Mouse (Mus musculus): Measurements from ENCODE around the gene Zfp408. TPM values are rescaled to one million over a fixed set of nuclear protein-coding genes. Genes with fewer than 3 reads are reported as not detected.
A peak's percentile ranks its signal among the peaks of the same experiment; 100 is the strongest.

Zfp408 gene
- polyA plus RNA-seq, 1 experiment from 2014 or later = 4.2 TPM

DNA sequence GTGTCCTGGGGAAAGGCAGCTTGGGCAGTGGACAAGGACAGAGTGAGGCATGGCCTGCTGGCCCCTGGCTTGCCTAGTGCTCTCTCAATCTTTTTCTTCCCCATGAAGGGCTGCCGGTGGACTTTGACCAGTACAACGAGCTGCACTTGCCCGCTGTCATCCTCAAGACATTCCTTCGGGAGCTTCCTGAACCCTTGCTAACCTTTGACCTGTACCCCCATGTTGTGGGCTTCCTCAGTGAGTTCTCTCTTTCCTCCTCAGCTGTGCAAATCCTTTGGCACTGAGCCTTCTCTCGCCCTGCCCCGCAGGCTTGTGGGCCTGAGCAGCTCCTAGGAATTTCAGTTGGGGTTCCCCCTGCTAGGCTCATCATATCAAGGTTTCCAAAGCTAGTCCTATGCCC, 20.4 kb upstream of the Zfp408 start:
- 79% methylated on average over 6 of the region's 6 CpGs for WGBS
- H3K4me2 ChIP-seq (replicated peaks; ENCODE audit: low read depth) = no peak overlapping the region
- no peak overlapping the region for H3K9ac ChIP-seq (ENCODE audit: low read length)
- ATAC-seq (ENCODE audit: low FRiP score, low TSS enrichment) (no peak), DNase-seq (ENCODE audit: low spot score) (no peak)
- no peaks in the 10 kb centered on the region for H3K4me1 ChIP-seq (replicated peaks; ENCODE audit: control insufficient read depth, insufficient read depth)
- no peak overlapping the region for H3K27ac ChIP-seq (replicated peaks)
- no peaks in the 10 kb centered on the region for H3K9me3 ChIP-seq (ENCODE audit: control insufficient read depth, low read length)
- no peak for TF ChIP-seq CTCF (IDR thresholded peaks at IDR 0.05; ENCODE audit: low read depth)
- TF ChIP-seq EP300 (optimal IDR thresholded peaks at IDR 0.05) = no peak
- no peaks in the 10 kb centered on the region for H3K27me3 ChIP-seq (ENCODE audit: control insufficient read depth, insufficient read depth, low read length)
- H3K36me3 ChIP-seq (ENCODE audit: control insufficient read depth, insufficient read depth, low read length) = peaks cover 41% of the 10 kb centered on the region
- no peak overlapping the region for H3K4me3 ChIP-seq (ENCODE audit: low read depth, low read length)

DNA sequence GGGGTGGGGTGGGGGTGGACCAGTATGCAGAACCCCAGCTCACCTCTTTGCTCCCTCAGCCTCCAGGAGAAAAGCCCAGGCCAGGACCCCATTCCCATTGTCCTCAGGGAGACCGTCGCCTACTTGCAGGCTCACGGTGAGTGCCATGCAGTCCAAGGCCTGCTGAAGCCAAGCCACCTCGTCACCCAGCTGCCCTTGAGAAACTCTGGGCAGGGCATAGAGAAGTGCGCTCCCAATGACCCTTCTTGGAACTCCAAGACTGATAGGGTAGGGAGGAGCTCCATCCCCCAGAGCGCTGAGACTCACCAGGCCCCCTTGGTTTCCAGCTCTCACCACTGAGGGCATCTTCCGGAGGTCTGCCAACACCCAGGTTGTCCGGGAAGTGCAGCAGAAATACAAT, 19.7 kb upstream of the Zfp408 start:
- no peak overlapping the region for H3K27ac ChIP-seq (replicated peaks)
- H3K27me3 ChIP-seq (ENCODE audit: control insufficient read depth, insufficient read depth, low read length) = no peaks in the 10 kb centered on the region
- H3K4me3 ChIP-seq (ENCODE audit: low read depth, low read length) = no peak overlapping the region
- H3K36me3 ChIP-seq (ENCODE audit: control insufficient read depth, insufficient read depth, low read length) = peaks cover 42% of the 10 kb centered on the region
- no peak for ATAC-seq (ENCODE audit: low FRiP score, low TSS enrichment)
- H3K9ac ChIP-seq (ENCODE audit: low read length) = no peak overlapping the region
- no peaks in the 10 kb centered on the region for H3K9me3 ChIP-seq (ENCODE audit: control insufficient read depth, low read length)
- WGBS = 92% methylated on average over 8 of the region's 8 CpGs
- no peaks in the 10 kb centered on the region for H3K4me1 ChIP-seq (replicated peaks; ENCODE audit: control insufficient read depth, insufficient read depth)
- DNase-seq (ENCODE audit: low spot score) = no peak
- H3K4me2 ChIP-seq (replicated peaks; ENCODE audit: low read depth) = no peak overlapping the region
- TF ChIP-seq CTCF (IDR thresholded peaks at IDR 0.05; ENCODE audit: low read depth) = no peak
- no peak for TF ChIP-seq EP300 (optimal IDR thresholded peaks at IDR 0.05)

DNA sequence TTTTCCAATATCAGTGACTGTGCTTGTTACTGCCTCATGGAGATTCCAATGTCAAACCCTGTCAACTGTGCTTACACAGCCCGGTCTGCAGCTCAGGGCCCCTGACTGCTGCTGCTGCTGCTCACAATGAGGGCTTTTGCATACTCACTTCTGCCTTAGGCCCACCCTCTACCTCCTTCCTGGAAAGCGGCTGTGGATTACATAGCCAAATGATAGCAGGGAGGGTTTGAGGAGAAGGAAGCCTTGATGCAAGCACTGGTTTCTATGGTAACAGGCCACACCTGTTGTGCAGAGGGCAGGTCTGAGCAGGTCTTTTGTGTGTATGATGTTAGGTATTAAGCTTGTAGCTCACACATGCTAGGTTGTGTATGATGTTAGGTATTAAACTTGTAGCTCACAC, 18.2 kb upstream of the Zfp408 start:
- H3K4me2 ChIP-seq (replicated peaks; ENCODE audit: low read depth) = no peak overlapping the region
- no peak overlapping the region for H3K4me3 ChIP-seq (ENCODE audit: low read depth, low read length)
- no peak overlapping the region for H3K27ac ChIP-seq (replicated peaks)
- peak; percentile 54 for DNase-seq (ENCODE audit: low spot score)
- no peak overlapping the region for H3K9ac ChIP-seq (ENCODE audit: low read length)
- H3K36me3 ChIP-seq (ENCODE audit: control insufficient read depth, insufficient read depth, low read length) = peaks cover 53% of the 10 kb centered on the region
- no peaks in the 10 kb centered on the region for H3K4me1 ChIP-seq (replicated peaks; ENCODE audit: control insufficient read depth, insufficient read depth)
- H3K9me3 ChIP-seq (ENCODE audit: control insufficient read depth, low read length) = no peaks in the 10 kb centered on the region
- no peak for TF ChIP-seq CTCF (IDR thresholded peaks at IDR 0.05; ENCODE audit: low read depth)
- WGBS = 54% methylated on average over 2 of the region's 2 CpGs
- ATAC-seq (ENCODE audit: low FRiP score, low TSS enrichment) = peak; percentile 48
- H3K27me3 ChIP-seq (ENCODE audit: control insufficient read depth, insufficient read depth, low read length) = no peaks in the 10 kb centered on the region

DNA sequence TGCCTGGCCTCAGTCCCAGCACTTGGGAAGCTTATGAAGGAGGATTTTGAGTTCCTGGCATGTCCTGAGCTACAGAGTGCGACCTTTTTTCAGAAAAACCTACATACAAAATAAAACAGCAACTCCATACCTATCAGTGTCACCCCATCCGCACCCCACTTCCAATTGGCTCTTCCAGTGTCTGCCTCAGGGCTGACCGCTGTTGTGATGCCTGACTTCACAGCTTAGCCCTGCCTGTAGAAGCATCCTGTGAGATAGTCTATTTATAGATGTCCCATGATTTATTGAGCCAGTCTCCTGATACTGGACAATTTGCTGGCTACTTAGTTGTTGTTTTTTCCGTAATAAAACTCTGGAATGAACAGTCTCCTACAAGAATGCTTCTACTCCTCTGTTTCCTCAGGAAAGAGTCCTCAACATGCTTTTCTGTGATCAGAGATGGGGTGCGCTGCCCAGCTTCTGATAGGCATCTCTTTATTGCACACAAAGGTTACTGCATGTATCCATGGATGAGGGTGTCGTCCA, 16.9 kb upstream of the Zfp408 start:
- WGBS = 90% methylated on average over 6 of the region's 6 CpGs
- Histone ChIP-seq H3K27ac (replicated peaks) (no peak overlapping the region), H3K36me3 (ENCODE audit: control insufficient read depth, insufficient read depth, low read length) (peaks cover 51% of the 10 kb centered on the region)

DNA sequence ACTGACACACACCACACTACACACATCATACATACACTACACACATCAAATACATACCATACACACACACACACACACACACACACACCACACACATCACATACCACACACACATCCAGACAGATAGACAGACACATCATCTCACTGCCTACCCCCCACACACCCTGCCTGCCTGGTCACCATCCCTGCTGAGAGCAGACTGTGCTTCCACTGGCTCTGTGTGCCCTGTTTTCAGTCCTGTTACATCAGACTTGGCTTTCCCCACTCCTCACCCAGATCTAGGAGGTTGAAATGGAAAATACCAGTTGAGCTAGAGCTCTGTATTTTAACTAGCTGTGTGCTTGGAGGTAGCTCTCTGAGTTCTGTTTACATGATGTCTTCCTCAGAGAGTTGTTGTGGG, 15.2 kb upstream of the Zfp408 start:
- Histone ChIP-seq H3K4me2 (replicated peaks; ENCODE audit: low read depth) (no peak overlapping the region), H3K36me3 (ENCODE audit: control insufficient read depth, insufficient read depth, low read length) (peaks cover 42% of the 10 kb centered on the region), H3K27me3 (ENCODE audit: control insufficient read depth, insufficient read depth, low read length) (no peaks in the 10 kb centered on the region), H3K4me1 (replicated peaks; ENCODE audit: control insufficient read depth, insufficient read depth) (no peaks in the 10 kb centered on the region), H3K27ac (replicated peaks) (no peak overlapping the region), H3K4me3 (ENCODE audit: low read depth, low read length) (no peak overlapping the region), H3K9me3 (ENCODE audit: control insufficient read depth, low read length) (no peaks in the 10 kb centered on the region), H3K9ac (ENCODE audit: low read length) (no peak overlapping the region)
- no peak for ATAC-seq (ENCODE audit: low FRiP score, low TSS enrichment)
- no peak for DNase-seq (ENCODE audit: low spot score)
- TF ChIP-seq EP300 (optimal IDR thresholded peaks at IDR 0.05) = no peak
- no peak for TF ChIP-seq CTCF (IDR thresholded peaks at IDR 0.05; ENCODE audit: low read depth)

More for the DNA sequence above, 16.9 kb upstream of the Zfp408 start:
- DNase-seq (ENCODE audit: low spot score) (no peak), ATAC-seq (ENCODE audit: low FRiP score, low TSS enrichment) (no peak)
- Histone ChIP-seq H3K27me3 (ENCODE audit: control insufficient read depth, insufficient read depth, low read length) (no peaks in the 10 kb centered on the region), H3K4me1 (replicated peaks; ENCODE audit: control insufficient read depth, insufficient read depth) (no peaks in the 10 kb centered on the region), H3K4me3 (ENCODE audit: low read depth, low read length) (no peak overlapping the region), H3K9me3 (ENCODE audit: control insufficient read depth, low read length) (no peaks in the 10 kb centered on the region), H3K4me2 (replicated peaks; ENCODE audit: low read depth) (no peak overlapping the region), H3K9ac (ENCODE audit: low read length) (no peak overlapping the region)
- TF ChIP-seq CTCF (IDR thresholded peaks at IDR 0.05; ENCODE audit: low read depth) (no peak), EP300 (optimal IDR thresholded peaks at IDR 0.05) (no peak)

DNA sequence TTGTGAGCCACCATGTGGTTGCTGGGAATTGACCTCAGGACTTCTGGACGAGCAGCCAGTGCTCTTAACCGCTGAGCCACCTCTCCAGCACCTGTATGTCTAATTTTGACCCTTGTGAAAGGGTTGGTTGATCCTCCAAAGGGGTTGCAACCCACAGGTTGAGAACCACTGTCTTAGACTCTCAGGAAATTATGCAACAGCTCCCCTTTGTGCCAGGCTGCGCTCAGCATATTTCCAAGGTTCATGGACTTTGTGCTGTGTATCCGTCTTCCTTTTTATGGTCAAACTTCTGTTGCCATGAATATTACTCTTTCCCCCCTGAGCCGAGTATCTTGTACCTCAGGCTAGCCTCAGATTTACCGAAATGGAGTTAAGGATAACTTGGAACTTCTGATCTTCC, 11.4 kb upstream of the Zfp408 start:
- TF ChIP-seq CTCF (IDR thresholded peaks at IDR 0.05; ENCODE audit: low read depth) = no peak
- TF ChIP-seq EP300 (optimal IDR thresholded peaks at IDR 0.05) = no peak
- Histone ChIP-seq H3K9ac (ENCODE audit: low read length) (no peak overlapping the region), H3K27me3 (ENCODE audit: control insufficient read depth, insufficient read depth, low read length) (no peaks in the 10 kb centered on the region), H3K27ac (replicated peaks) (no peak overlapping the region), H3K4me2 (replicated peaks; ENCODE audit: low read depth) (no peak overlapping the region), H3K4me1 (replicated peaks; ENCODE audit: control insufficient read depth, insufficient read depth) (no peaks in the 10 kb centered on the region), H3K9me3 (ENCODE audit: control insufficient read depth, low read length) (no peaks in the 10 kb centered on the region), H3K36me3 (ENCODE audit: control insufficient read depth, insufficient read depth, low read length) (peaks cover 41% of the 10 kb centered on the region), H3K4me3 (ENCODE audit: low read depth, low read length) (no peak overlapping the region)
- ATAC-seq (ENCODE audit: low FRiP score, low TSS enrichment) (no peak), DNase-seq (ENCODE audit: low spot score) (no peak)
- 92% methylated on average over 6 of the region's 6 CpGs for WGBS

Measured in stomach, postnatal 0 days (tissue).